ENCODE assay signal across 23 mouse cellular contexts in genomic region chr3:9444558-9444957, GRCm38 (mm10).
"Had no signal": no experiment of that assay in that cellular context is flagged by ENCODE, and none has a peak within 500 bp of the region (broad histone marks: within the 10 kb centered on the region; RNA-seq: fewer than 3 reads in every experiment).

No protein-coding gene starts in this region.

- H3K4me1 ChIP-seq: limb, embryonic 10.5 days; limb, embryonic 13.5 days; liver, embryonic 15.5 days; stomach, embryonic 15.5 days had no signal

- H3K4me2 ChIP-seq: limb, embryonic 13.5 days; liver, embryonic 12.5 days; liver, embryonic 15.5 days; midbrain, embryonic 12.5 days; midbrain, embryonic 15.5 days; neural tube, embryonic 13.5 days; stomach, embryonic 15.5 days had no signal

- H3K9ac ChIP-seq: limb, embryonic 13.5 days; liver, embryonic 12.5 days; liver, embryonic 15.5 days; midbrain, embryonic 12.5 days; midbrain, embryonic 15.5 days; neural tube, embryonic 13.5 days; stomach, embryonic 15.5 days had no signal

- H3K9me3 ChIP-seq: limb, embryonic 10.5 days; liver, embryonic 15.5 days; midbrain, embryonic 12.5 days; midbrain, embryonic 15.5 days; neural tube, embryonic 13.5 days; stomach, embryonic 15.5 days had no signal

- ATAC-seq: liver, embryonic 12.5 days; midbrain, embryonic 15.5 days had no signal

- H3K4me3 ChIP-seq: layer of hippocampus, adult 2 months; limb, embryonic 10.5 days; limb, embryonic 13.5 days; liver, embryonic 12.5 days; liver, embryonic 15.5 days; midbrain, embryonic 12.5 days; midbrain, embryonic 15.5 days; myocyte; neural tube, embryonic 13.5 days; stomach, embryonic 15.5 days had no signal

- H3K36me3 ChIP-seq: liver, embryonic 15.5 days; midbrain, embryonic 15.5 days had no signal

- H3K27me3 ChIP-seq: limb, embryonic 13.5 days; liver, embryonic 12.5 days; liver, embryonic 15.5 days; midbrain, embryonic 12.5 days; midbrain, embryonic 15.5 days; neural tube, embryonic 13.5 days; stomach, embryonic 15.5 days had no signal

- DNase-seq: kidney, postnatal 25 days; layer of hippocampus, adult 9-11 months; liver; lung, adult 2 months; lung, postnatal 14 days; lung, postnatal 4 days; retina, postnatal 1 day; right cerebral cortex, postnatal 25 days; spleen, adult 18-20 months; thymus, adult 2 months; thymus, postnatal 14 days; thymus, postnatal 4 days had no signal

- H3K27ac ChIP-seq: kidney, postnatal 0 days; layer of hippocampus, adult 2 months; limb, embryonic 10.5 days; limb, embryonic 13.5 days; liver, embryonic 12.5 days; liver, embryonic 15.5 days; midbrain, embryonic 12.5 days; midbrain, embryonic 15.5 days; neural tube, embryonic 13.5 days; stomach, embryonic 15.5 days had no signal
